19 mouse cellular contexts compared by ENCODE assay signal in the genomic region with DNA sequence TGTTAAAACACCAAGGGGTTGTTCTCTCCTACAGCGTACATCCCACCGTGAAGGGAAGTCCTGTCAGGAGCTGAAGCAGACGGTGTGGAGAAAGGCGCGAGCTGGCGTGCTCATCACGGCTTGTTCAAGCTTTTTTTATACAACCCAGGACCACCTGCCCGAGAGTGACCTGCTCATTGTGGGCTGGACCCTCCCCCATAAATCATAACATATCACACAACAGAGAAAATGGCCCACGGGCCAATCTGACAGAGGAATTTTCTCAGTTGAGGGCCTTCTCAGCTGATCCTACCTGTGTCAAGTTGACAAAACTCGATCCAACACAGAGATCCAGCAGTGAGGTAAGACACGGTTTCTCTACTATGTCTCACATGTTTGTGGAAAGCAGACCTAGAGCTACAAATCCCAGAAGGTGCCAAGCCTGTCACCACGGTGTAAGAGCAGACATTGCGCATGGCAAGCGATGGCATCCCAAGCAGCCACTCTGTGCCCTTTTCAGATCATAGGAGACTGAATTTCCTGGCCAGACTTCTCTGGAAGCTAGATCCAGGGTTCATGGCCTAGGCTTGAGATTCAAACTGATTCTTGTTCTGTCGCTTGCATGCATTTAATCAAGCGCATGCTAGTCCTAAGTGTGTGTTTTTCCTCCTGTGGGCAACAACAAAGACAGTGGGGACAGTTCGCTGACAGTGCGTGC.
DNase-seq lines count a peak whose midpoint lies in the region; ATAC-seq and TF ChIP-seq lines count a peak whose summit lies in the region.
"Had no signal": no experiment of that assay in that cellular context is flagged by ENCODE, and none has a peak within 500 bp of the region (broad histone marks: within the 10 kb centered on the region; RNA-seq: fewer than 3 reads in every experiment).

No protein-coding gene starts in this region.

- no peak overlapping the region for H3K9ac ChIP-seq in heart, embryonic 11.5 days (ENCODE audit: low read depth, low read length)
- H3K9ac ChIP-seq in liver, postnatal 0 days (replicated peaks), result no peak overlapping the region
- H3K9ac ChIP-seq in liver, embryonic 11.5 days (ENCODE audit: low read depth, low read length), result no peak overlapping the region
- H3K9ac ChIP-seq: forebrain, embryonic 15.5 days; heart, embryonic 12.5 days; hindbrain, embryonic 12.5 days had no signal

- no peak for TF ChIP-seq CTCF in liver, postnatal 0 days (IDR thresholded peaks at IDR 0.05; ENCODE audit: low read depth)

- no peak for TF ChIP-seq EP300 in liver, postnatal 0 days (IDR thresholded peaks at IDR 0.05; ENCODE audit: low read depth)

- DNase-seq in heart, adult 11 months, result peak; percentile 61
- DNase-seq in liver, postnatal 0 days, result peak; percentile 8
- DNase-seq in liver, embryonic 11.5 days (ENCODE audit: low spot score), result no peak
- peak; percentile 16 for DNase-seq in urinary bladder, adult 2 months (ENCODE audit: low spot score)
- no peak for DNase-seq in urinary bladder, postnatal 36 days (ENCODE audit: low spot score in 2 of 2)
- no peak for DNase-seq in spleen, adult 12 weeks (ENCODE audit: low spot score)
- DNase-seq: cerebellum, adult 2 months; cerebellum, postnatal 10 days; gastrocnemius, postnatal 14 days; heart, postnatal 36 days had no signal

- H3K4me1 ChIP-seq in heart, embryonic 11.5 days (ENCODE audit: control insufficient read depth, insufficient read depth, low read length), result no peaks in the 10 kb centered on the region
- no peaks in the 10 kb centered on the region for H3K4me1 ChIP-seq in liver, postnatal 0 days (ENCODE audit: insufficient read depth)
- H3K4me1 ChIP-seq in liver, embryonic 11.5 days (replicated peaks; ENCODE audit: control insufficient read depth, insufficient read depth, low read length), result no peaks in the 10 kb centered on the region
- H3K4me1 ChIP-seq: embryonic facial prominence, embryonic 10.5 days; forebrain, embryonic 15.5 days; heart, embryonic 12.5 days; hindbrain, embryonic 12.5 days had no signal

- H3K27me3 ChIP-seq in heart, embryonic 11.5 days (ENCODE audit: control insufficient read depth, insufficient read depth, low read length), result no peaks in the 10 kb centered on the region
- no peaks in the 10 kb centered on the region for H3K27me3 ChIP-seq in liver, postnatal 0 days (ENCODE audit: insufficient read depth, low read length)
- no peaks in the 10 kb centered on the region for H3K27me3 ChIP-seq in liver, embryonic 11.5 days (replicated peaks; ENCODE audit: control insufficient read depth, insufficient read depth, low read length)
- H3K27me3 ChIP-seq: forebrain, embryonic 15.5 days; heart, embryonic 12.5 days; Patski had no signal

- no peak overlapping the region for H3K4me2 ChIP-seq in heart, embryonic 11.5 days
- no peak overlapping the region for H3K4me2 ChIP-seq in liver, postnatal 0 days (ENCODE audit: low read depth, low read length)
- no peak overlapping the region for H3K4me2 ChIP-seq in liver, embryonic 11.5 days
- H3K4me2 ChIP-seq: forebrain, embryonic 15.5 days; heart, embryonic 12.5 days; hindbrain, embryonic 12.5 days had no signal

- 89% methylated on average over 18 of the region's 18 CpGs for WGBS in heart, embryonic 11.5 days (ENCODE audit: insufficient replicate concordance)
- WGBS in liver, postnatal 0 days (ENCODE audit: insufficient replicate concordance), result 81% methylated on average over 18 of the region's 18 CpGs
- WGBS in liver, embryonic 11.5 days, result 89% methylated on average over 18 of the region's 18 CpGs

- no peak overlapping the region for H3K27ac ChIP-seq in heart, embryonic 11.5 days (ENCODE audit: low read depth, low read length)
- no peak overlapping the region for H3K27ac ChIP-seq in liver, postnatal 0 days (ENCODE audit: low read depth)
- H3K27ac ChIP-seq in liver, embryonic 11.5 days (ENCODE audit: low read depth, low read length), result no peak overlapping the region
- H3K27ac ChIP-seq: embryonic facial prominence, embryonic 10.5 days; forebrain, embryonic 15.5 days; hindbrain, embryonic 12.5 days had no signal

- ATAC-seq in heart, embryonic 11.5 days (replicated peaks; ENCODE audit: insufficient number of reproducible peaks, low FRiP score, low TSS enrichment), result no peak
- ATAC-seq in liver, postnatal 0 days, result no peak
- no peak for ATAC-seq in liver, embryonic 11.5 days (replicated peaks; ENCODE audit: low FRiP score)
- ATAC-seq: activated CD4-positive, CD25-positive, alpha-beta regulatory T cell, adult 4 months; forebrain, embryonic 15.5 days; hindbrain, embryonic 16.5 days; inflammation-experienced regulatory T-cells, adult 6 months; Patski had no signal

- no peaks in the 10 kb centered on the region for H3K36me3 ChIP-seq in heart, embryonic 11.5 days (ENCODE audit: control insufficient read depth, insufficient read depth, low read length)
- H3K36me3 ChIP-seq in liver, postnatal 0 days (replicated peaks; ENCODE audit: insufficient read depth, low read length), result no peaks in the 10 kb centered on the region
- no peaks in the 10 kb centered on the region for H3K36me3 ChIP-seq in liver, embryonic 11.5 days (ENCODE audit: control insufficient read depth, insufficient read depth, low read length)
- H3K36me3 ChIP-seq: embryonic facial prominence, embryonic 10.5 days; forebrain, embryonic 15.5 days; heart, embryonic 12.5 days; hindbrain, embryonic 12.5 days had no signal

- H3K4me3 ChIP-seq in heart, embryonic 11.5 days (ENCODE audit: low read depth, low read length), result no peak overlapping the region
- H3K4me3 ChIP-seq in liver, postnatal 0 days (ENCODE audit: low read depth, low read length), result no peak overlapping the region
- no peak overlapping the region for H3K4me3 ChIP-seq in liver, embryonic 11.5 days (ENCODE audit: low read depth, low read length)
- H3K4me3 ChIP-seq: embryonic facial prominence, embryonic 10.5 days; forebrain, embryonic 15.5 days; heart, embryonic 12.5 days; hindbrain, embryonic 12.5 days had no signal

- peaks cover 13% of the 10 kb centered on the region for H3K9me3 ChIP-seq in heart, embryonic 11.5 days (replicated peaks; ENCODE audit: control insufficient read depth, low read length)
- peaks cover 3% of the 10 kb centered on the region for H3K9me3 ChIP-seq in liver, postnatal 0 days (ENCODE audit: low read length)
- H3K9me3 ChIP-seq in liver, embryonic 11.5 days (ENCODE audit: control insufficient read depth, low read length), result no peaks in the 10 kb centered on the region; the same call in 1 of the 2 replicates
- H3K9me3 ChIP-seq: forebrain, embryonic 15.5 days had no signal

Comparison
In these comparisons a context has a peak if more than half of its experiments do, and no peak if none do; other contexts are left out.
1. DNase-seq: peak in heart, adult 11 months (single experiment), liver, postnatal 0 days (single experiment) and urinary bladder, adult 2 months (single experiment); none in liver, embryonic 11.5 days (single experiment), urinary bladder, postnatal 36 days (0 of 2) and spleen, adult 12 weeks (single experiment).